Mouse (Mus musculus): ENCODE measurements around the gene Aldh8a1.
A peak's percentile ranks its signal among the peaks of the same experiment; 100 is the strongest.

Gene Aldh8a1

DNA sequence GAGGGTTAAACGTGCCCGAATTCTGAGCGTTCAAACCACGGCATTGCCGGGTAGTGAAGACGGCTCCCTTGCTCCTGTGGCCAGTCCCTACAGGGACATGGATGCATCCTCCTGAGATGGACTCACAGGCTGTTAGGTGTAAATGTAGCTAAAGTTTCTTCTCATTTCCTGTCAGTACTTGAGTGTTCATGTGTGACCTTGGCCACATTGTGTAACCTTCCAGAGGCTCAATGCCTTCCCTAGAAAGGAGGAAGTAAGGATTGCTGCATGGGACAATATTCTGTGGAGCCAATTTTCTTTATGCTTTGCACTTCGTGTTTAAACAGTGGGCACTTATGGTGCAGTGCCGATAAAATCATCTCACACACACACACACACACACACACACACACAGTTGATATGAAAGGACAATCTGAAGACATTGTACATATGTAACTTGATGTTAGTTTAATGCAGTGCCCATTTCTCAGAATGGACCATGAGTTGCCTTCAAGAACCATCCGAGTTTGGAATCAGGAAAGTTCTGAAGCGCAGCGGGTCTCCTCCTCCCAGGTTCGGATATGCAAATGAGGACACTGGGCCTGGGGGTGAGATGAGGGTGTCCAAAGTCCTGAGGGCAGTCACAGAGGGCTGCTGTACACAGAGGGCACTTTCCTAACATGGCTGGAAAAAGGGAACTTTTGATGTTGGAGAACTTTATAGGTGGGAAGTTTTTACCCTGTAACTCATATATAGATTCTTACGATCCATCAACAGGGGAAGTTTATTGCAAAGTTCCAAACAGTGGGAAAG lies at the start of gene Aldh8a1:
Gene Aldh8a1, plus strand, starts transcription at position 610 of the 792 bp plus-strand sequence.
- DNase-seq (ENCODE audit: extremely low read depth, insufficient read length, low spot score) = no peak

DNA sequence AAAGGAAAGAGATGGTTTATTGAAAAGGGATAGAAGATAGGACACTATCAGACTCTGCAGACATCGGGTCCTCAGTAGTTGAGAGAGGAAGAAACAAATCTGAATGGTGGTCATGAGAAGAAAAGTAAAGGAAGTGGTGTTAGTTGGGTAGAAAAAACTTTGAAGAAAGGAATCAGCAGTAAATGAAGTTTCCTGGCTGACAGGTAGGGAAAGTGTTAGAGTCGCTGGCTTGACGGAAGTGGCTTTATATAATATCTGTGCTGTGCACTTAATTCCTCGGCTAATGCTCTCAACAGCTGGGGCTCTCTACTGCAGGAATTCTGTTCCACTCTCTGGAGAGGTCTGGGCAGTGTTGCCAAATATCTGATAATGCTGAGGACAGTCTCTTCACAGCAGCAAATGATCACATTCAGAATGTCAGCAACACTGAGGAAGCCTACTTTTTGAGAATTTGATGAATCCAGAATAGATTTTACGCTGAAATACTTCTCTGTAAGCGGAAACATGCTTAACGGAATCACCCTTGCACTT lies 49.4 kb upstream of the Aldh8a1 start:
- DNase-seq (ENCODE audit: extremely low read depth, insufficient read length, low spot score) = no peak

DNA sequence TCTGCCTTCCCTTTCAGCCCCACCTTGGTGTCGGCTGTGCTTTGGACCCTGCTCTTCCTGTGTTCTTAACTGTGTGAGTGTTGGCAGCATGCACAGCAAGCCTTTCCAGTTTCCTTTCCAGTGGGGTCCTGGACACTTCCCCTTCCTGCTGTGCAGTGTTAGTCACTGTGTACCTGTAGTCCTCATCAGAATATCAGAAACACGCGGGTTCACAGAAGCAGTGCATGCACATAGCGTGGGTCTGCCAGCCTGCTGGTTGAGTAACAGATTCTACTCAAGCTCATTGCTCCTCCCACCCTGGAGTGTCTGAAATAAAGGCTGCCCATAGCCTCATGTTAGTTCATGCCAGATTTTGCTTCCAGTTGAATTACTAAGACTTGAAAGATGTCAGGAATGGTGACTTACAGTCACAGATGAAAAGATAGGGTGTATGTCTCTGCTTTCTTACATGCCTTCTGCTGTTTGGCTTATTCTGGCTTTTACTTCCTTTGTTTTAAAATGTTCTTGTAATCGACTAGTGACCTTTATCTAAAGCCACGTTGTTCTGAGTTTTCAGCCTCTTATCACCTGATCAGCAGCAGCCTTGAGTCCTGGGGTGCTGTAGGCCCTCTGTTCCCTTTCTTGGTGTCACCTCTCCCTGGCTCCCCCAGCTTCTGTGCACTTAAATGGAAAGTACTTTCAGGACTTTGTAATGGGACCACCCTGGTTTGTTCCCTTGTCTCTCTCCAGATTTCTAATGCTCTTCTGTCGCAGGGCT lies 42.6 kb upstream of the Aldh8a1 start:
- peak; percentile 9 for DNase-seq (ENCODE audit: extremely low read depth, insufficient read length, low spot score)

DNA sequence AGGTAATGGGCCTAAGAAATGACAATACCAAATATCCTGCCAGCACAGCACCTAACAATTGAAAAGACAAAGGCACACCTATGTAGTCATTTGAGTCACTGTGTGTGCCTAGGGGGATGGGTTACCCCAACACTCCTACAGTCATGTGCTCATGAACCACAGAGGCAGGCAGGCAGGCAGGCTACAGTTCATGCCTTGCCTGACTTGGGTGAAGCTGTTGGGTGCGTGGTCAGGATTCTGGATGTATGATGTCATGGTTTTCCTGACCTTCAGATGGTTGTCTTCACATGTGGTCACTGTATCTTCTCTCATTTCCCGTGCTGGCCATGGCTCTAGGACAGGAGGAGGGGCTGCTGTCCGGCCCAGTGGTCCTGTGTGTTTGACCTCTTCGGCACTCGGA lies 41.6 kb upstream of the Aldh8a1 start:
- no peak for DNase-seq (ENCODE audit: extremely low read depth, insufficient read length, low spot score)

DNA sequence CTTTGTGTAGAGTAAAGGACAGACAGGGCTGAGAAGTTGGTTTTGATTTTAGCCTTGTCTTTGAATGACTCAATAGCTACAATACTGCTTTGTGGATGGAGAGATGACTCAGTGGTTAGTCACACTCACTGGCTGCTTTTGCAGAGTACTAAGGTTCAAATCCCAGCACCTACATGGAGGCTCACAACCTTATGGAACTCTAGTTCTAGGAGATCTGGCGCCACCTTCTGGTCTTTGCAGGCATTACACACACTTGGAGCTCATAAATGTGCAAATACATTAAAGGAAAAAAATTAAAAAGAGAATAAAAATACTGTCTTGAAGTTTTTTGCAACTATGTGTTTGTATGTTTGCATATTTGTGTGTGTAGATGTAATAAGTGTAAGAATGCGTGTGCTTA lies 39.9 kb upstream of the Aldh8a1 start:
- peak; percentile 14 for DNase-seq (ENCODE audit: extremely low read depth, insufficient read length, low spot score)

DNA sequence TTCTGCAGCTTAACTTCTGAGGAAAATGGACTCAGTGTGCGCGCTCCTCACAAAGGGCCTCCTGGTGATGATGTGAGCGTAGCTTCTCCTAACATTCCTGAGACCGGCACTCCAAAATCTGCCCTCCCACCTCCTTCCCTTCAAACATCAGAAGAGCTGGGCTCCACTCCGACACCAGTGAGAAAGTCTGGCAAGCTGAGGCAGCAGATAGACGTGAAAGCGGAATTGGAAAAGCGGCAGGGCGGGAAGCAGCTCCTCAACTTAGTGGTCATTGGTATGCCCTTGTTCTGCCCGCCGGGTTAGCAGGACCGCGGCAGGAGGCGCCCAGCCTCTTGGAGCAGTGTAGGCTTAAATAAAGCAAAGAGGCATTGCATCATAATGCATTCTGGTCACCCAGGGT lies 35.4 kb upstream of the Aldh8a1 start:
- no peak for DNase-seq (ENCODE audit: extremely low read depth, insufficient read length, low spot score)

DNA sequence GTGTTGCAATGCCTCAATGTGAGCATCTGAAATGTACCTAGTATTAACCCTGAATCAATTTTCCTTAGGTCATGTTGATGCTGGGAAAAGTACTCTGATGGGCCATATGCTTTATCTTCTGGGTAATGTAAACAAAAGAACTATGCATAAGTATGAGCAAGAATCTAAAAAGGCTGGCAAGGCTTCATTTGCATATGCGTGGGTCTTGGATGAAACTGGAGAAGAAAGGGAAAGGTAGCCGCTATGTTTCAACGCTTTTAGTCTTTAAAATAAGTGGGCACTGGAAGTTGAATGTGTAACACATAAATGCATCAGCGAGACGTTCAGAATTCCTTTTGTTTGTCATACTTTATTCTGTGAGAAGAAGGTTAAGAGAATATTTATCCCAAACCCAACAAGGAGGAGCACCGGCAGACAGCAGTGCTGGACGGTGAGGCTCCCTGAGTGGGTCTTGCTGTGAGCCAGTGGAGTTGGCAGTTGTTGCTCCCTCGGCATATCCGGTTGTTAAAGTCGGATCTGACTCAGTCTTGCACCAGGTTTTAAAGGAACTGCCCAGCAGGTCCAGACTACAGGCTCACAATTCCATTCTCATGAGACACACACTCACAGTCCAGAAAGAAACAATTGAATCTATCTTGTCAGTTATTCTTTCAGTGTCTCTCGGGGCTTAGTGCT lies 34.6 kb upstream of the Aldh8a1 start:
- no peak for DNase-seq (ENCODE audit: extremely low read depth, insufficient read length, low spot score)

DNA sequence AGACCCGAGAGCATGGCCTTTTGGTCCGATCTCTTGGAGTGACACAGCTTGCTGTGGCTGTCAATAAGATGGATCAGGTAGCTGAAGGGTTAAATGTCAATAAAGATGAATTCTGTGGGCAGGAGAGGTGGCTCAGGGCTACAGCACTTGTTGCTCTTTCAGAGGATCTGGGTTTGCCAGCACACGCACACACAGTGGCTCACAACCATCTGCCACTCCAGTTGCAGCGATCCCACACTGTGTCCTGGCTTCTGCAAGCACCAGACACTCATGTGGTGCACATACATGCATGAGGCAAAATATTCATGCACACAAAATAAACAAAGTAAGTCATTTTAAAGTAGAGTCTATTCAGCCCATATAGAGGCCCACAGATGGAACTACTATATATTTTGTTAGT lies 29.8 kb upstream of the Aldh8a1 start:
- DNase-seq (ENCODE audit: extremely low read depth, insufficient read length, low spot score) = no peak

DNA sequence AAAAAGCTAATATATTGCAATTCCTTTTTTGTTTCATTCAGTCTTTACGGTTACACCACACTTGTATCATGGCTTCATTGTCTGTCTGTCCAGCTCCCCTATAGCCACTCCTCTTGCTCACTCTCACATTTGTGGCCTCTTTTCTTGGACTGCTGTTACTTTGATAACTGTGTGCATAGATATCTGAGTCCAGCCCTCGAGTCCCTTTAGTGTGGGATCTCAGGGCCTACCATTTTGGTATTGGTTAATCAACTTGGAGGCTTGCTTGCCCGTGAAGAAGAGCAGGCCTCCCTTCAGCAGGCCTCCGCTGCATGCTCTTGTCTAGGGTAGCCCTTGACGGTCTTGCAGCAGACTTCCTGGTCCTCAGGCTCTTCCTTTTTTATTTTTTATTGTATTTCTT lies 27.6 kb upstream of the Aldh8a1 start:
- DNase-seq (ENCODE audit: extremely low read depth, insufficient read length, low spot score) = no peak

DNA sequence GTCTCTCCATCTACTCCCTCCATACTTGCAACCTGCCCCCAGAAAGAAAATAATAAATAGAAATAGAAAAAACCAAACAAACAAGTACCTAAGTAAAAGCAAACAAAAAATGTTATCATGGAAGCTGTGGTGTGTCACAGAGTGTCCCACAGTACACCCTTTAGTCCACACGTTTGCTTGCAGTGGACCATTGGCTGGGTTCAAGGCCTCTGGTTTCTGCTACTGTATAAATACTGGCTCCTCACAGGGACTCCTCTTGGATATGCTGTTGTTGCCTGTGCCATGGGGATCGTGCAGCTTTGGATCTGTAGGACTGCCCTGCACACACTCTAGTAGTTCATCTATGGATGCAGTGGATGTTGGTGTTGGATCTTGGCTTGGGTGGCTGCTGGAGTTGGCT lies 27.1 kb upstream of the Aldh8a1 start:
- DNase-seq (ENCODE audit: extremely low read depth, insufficient read length, low spot score) = no peak

DNA sequence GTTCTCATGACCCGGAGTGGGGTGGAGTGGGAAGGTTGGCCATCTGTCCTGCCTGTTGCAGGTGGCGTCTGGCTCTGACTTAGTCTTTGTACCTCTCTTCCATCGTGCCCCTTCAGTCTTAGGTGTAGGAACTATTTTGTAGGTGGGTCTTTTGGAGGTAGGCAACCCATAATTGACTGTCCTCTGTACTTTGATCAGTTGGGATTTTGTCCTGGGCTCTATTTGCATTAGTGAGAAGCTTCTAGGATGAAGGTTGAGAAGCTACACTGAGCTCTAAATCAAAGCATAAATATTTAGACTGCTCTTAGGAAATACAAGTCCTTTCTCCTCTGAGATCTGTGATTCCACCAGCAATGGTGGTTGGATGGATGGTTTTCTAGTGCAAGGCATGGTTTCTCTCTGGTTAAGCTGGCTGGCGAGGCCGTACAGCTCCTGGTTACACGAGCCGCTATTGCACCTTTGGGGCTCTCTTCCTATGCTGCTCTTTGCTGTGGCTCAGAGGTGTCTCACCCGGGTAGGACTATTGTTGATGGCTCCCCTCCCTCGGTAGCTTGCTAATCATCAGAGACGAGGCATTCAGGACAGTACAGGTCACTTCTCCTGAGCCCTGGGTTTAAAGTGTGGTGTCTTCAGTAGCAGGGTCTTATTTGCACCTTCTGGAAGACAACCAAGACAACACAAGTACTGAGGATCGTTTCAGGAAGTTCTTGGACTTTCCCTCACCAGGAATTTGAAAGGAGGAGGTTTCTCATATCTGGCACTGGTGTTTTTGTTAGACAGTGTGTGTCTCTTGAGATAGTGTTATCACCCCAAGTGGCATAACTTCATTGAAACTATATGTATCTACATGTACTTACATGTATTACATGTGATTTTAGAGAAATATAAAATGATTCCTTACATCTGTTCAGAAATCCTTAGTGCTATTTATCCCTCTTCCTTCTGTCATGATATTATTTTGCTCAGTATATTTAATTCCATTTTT lies 26.3 kb upstream of the Aldh8a1 start:
- no peak for DNase-seq (ENCODE audit: extremely low read depth, insufficient read length, low spot score)

DNA sequence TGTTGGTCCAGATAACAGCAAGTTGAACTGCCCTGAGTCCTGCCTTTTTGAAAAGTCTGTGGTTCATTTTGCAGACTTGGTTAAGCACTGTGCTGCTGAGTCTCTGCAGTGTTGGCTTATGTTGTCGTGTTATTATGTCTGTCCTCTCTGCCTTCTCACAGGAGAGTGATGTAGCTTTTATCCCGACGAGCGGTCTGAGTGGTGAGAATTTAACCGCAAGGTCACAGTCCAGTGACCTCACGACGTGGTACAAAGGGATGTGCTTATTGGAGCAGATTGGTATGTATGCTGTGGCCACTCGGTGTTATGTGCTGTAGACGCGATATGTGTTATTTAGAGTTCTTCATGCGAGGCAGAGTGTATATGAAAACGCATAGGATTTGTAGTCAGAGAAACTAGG lies 25.3 kb upstream of the Aldh8a1 start:
- DNase-seq (ENCODE audit: extremely low read depth, insufficient read length, low spot score) = no peak

DNA sequence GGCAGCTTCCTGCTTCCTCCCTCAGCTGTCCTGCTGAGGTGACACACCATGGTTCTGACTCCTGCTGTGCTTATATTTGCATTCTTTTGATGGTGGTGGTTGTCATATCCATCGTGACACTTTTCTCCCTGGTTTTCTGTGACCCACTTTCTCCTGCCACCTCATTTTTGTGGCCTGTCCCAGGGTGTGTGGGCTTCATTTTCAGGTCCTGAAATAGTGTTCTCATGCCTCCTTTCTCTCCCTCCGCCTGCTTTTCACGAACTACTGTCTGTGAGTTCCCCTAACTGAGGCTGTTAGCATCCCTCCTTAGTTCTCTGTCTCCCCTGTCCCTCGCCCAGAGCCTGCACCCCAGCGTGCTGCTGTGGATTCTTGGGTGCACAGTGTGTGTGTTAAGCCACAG lies 23.2 kb upstream of the Aldh8a1 start:
- no peak for DNase-seq (ENCODE audit: extremely low read depth, insufficient read length, low spot score)

DNA sequence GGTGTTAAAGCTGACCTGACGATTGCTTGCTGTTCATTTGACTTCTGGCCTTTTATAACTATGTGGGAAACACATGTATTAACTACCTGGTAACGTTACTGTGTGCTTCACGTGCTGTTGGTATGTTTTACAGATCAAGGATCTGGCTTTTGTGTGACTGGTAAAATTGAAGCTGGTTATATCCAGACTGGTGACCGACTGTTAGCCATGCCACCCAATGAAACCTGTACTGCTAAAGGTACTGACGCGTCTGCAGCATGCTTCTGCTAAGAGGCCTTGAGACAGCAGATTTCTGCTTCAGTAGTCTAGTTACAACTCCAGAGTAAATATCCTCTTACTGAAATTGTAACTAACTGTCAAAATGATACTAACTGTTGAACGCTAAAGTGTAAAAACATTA lies 22.6 kb upstream of the Aldh8a1 start:
- DNase-seq (ENCODE audit: extremely low read depth, insufficient read length, low spot score) = no peak

DNA sequence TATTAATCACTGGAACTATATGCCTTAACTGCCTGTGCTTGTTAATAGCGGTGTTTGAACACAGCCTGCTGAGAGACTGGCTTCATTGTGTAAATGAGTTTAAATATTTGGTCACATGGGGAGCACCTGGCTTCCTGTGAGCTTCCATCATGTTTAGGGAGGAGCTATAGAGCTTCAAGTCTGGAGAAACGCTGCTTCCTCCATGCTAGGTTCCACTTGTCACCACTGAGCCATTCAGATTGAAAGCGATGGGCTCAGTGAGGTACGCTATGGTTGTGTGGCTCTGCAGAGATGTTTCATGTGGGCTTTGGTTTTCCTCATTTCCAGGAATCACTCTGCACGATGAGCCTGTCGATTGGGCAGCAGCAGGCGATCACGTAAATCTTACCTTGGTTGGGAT lies 19.1 kb upstream of the Aldh8a1 start:
- DNase-seq (ENCODE audit: extremely low read depth, insufficient read length, low spot score) = no peak

DNA sequence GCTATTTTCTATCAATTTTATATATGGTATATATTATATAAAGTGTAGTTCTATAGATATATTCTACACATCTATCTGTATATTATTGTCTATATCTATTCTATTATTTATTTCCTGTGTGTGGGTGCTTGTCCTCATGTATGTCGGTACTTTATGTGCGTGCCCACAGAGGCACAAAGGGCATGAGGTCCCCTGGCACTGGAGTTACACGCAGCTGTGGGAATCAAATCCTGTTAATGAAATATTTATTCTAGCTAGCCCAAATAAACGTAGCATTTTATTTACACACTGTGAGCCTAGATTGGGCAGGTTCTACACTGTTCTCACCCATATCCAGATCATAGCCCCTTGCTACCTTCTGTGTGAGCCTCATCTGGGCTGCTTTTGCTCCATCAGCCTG lies 18.0 kb upstream of the Aldh8a1 start:
- DNase-seq (ENCODE audit: extremely low read depth, insufficient read length, low spot score) = no peak

DNA sequence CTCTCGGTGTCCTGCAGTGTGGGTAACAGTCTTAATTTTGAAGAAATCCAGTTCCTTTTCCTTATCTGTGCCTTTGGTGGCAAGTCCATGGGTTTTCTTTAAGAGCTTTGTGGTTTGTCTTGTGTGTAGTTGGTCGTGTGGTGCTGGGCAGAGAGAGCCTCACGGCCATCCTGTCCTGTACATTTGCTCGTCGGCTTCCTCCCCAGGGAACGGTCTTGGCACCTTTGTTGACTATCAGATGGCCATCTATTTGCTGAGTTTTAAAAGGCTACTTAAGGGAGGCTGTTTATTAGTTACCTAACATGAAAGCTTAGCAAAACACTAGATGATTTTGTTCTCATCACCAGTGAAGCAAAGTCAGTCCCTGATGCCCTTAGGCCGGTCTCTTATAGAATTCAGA lies 15.2 kb upstream of the Aldh8a1 start:
- DNase-seq (ENCODE audit: extremely low read depth, insufficient read length, low spot score) = no peak

DNA sequence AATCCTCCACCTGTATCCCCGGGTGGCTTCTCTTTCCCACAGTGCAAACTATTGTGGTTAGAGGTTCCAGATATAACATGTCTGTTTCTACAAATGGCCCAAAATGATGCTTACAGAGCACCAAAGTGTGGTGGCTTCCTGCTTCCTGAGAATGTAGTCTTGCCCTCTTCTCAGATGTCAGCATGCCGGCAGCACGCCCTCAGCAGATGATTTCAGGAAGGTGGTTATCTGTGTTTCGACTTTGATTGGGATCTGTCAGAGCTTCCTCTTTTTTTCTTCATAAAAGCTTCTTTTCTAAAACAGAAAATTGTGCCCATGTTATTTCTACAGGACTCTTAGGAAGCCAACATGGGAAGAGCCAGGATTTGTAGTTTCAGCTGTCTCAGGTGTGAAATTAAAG lies 13.8 kb upstream of the Aldh8a1 start:
- no peak for DNase-seq (ENCODE audit: extremely low read depth, insufficient read length, low spot score)

DNA sequence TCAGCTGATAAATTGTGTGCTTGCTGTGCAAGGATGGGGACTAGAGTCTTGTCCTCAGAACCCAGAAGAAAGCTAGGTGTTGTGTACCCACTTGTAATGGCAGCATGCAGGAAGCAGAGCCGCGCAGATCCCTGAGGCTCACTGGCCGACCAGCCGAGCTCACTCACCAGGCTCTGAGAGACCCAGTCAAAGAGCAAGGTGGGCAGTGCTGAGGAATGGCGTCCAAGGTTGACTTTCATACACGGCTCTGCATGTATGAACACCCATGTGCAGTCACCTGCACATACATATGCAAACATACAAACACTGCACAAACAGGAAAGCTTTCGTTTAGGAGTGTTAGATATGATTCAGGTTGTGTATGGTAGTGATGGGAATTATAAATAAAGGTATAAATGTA lies 12.1 kb upstream of the Aldh8a1 start:
- DNase-seq (ENCODE audit: extremely low read depth, insufficient read length, low spot score) = no peak

DNA sequence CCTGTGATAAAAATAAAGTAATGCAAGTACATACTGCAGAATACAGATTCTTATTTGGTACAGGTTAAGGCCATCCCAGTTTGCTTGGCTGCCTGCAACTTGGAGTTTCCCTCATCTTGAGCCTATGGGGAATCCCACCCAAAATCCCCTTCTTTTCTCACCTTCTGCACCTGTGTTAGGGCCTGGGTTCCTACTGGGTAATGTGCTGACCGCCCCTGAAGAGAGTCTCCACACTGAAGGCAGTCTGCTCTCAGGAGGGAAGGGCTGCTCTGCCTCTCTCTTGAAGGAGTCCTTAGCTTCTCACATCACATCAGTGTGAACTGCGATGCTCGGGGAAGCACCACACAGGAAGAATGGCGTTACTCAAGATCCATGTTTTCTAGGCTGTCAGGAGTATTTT lies 11.2 kb upstream of the Aldh8a1 start:
- no peak for DNase-seq (ENCODE audit: extremely low read depth, insufficient read length, low spot score)

Data from 3134 (cell line).